Mouse (Mus musculus) liver, embryonic 13.5 days (tissue): Measurements from ENCODE around the gene Pknox1. TPM values are rescaled to one million over a fixed set of nuclear protein-coding genes. Genes with fewer than 3 reads are reported as not detected.

Experiments
- ATAC-seq: fragments of 200-750 bp; cut with Nextera tagmentation; 2 replicates; pipeline ENCODE4 v1.8.0; 2017; ENCODE audit warnings: low read depth, mild to moderate bottlenecking, moderate number of reproducible peaks, moderate library complexity
- DNase-seq: peaks from one replicate; pipeline ENCODE4 v3.0.0; 2022
- H3K27ac ChIP-seq: fragments of 300-500 bp; sonication (generic); 2 replicates; pipeline ENCODE4 v1.5.1; 2015; ENCODE audit warnings: moderate library complexity, mild to moderate bottlenecking, inconsistent platforms
- H3K27me3 ChIP-seq: fragments of 300-500 bp; sonication (generic); 2 replicates; pipeline ENCODE4 v1.6.1; 2015; ENCODE audit warnings: mild to moderate bottlenecking, inconsistent platforms
- H3K36me3 ChIP-seq: fragments of 300-500 bp; sonication (generic); 2 replicates; pipeline ENCODE4 v1.6.1; 2015; ENCODE audit warnings: mild to moderate bottlenecking, inconsistent platforms
- H3K4me1 ChIP-seq: fragments of 300-500 bp; sonication (generic); replicated peaks from 2 replicates; pipeline ENCODE4 v1.6.1; 2015; ENCODE audit warnings: inconsistent platforms
- H3K4me2 ChIP-seq: fragments of 300-500 bp; sonication (generic); 2 replicates; pipeline ENCODE4 v1.6.1; 2015; ENCODE audit warnings: inconsistent platforms, mild to moderate bottlenecking, moderate library complexity
- H3K4me3 ChIP-seq: fragments of 300-500 bp; sonication (generic); replicated peaks from 2 replicates; pipeline ENCODE4 v1.5.1; 2015; ENCODE audit warnings: mild to moderate bottlenecking, inconsistent platforms
- H3K9ac ChIP-seq: fragments of 300-500 bp; sonication (generic); 2 replicates; pipeline ENCODE4 v1.6.1; 2015; ENCODE audit warnings: mild to moderate bottlenecking, inconsistent platforms
- H3K9me3 ChIP-seq: fragments of 300-500 bp; sonication (generic); replicated peaks from 2 replicates; pipeline ENCODE4 v1.6.1; 2016; ENCODE audit warnings: inconsistent platforms
- WGBS: fragments of 180-500 bp; shearing (Covaris S2); methylation state at CpG from one replicate; pipeline ENCODE4 v1.1.7; 2015; ENCODE audit not compliant: insufficient replicate concordance; 5-methylcytosine and 5-hydroxymethylcytosine counted together
- microRNA-seq: library from miRNA; unstranded; fragments of <30 nt; microRNA quantifications from one replicate; pipeline ENCODE4, GENCODE M21; 2016
- polyA plus RNA-seq: library from polyadenylated mRNA; unstranded; fragments of >200 nt; fragmentation: Nextera tagmentation; extraction: Ambion mirVana; gene quantifications from 2 replicates; pipeline ENCODE4 v1.2.1, GENCODE M21; 2015

Pknox1 gene
- polyA plus RNA-seq, 1 experiment from 2014 or later, result 11.1 TPM

- H3K4me2 ChIP-seq, result peak overlapping the region; percentile 81
- no peaks in the 10 kb centered on the region for H3K27me3 ChIP-seq
- no peaks in the 10 kb centered on the region for H3K9me3 ChIP-seq
- peaks cover 54% of the 10 kb centered on the region for H3K36me3 ChIP-seq
- H3K27ac ChIP-seq, result 0 out of 2 replicates have a peak overlapping the region, but pooled peaks have one; percentile 85
- ATAC-seq, result no peak
- H3K4me1 ChIP-seq, result peaks cover 55% of the 10 kb centered on the region
- peak overlapping the region; percentile 88 for H3K9ac ChIP-seq
- WGBS, result 79% methylated on average over 5 of the region's 5 CpGs
- DNase-seq, result no peak
- peak overlapping the region; percentile 77 for H3K4me3 ChIP-seq
These were observed 92.1 kb downstream of the Pknox1 start for GRCm38 (mm10) chr17:31656682-31657081.

Small RNAs within 50 kb of the gene (microRNA-seq; reads per million reads assigned to microRNA genes)
- gene Gm24970, result 1.2 reads per million

Other genes starting within 250 kb of the Pknox1 start
- 3.9 and 5.1 TPM in 2 replicates for gene Pde9a, start 178.5 kb upstream of the Pknox1 start, polyA plus RNA-seq
- 36.9 and 39.4 TPM in 2 replicates for gene Wdr4, start 44.8 kb upstream of the Pknox1 start, polyA plus RNA-seq
- 163 and 179 TPM in 2 replicates for gene Ndufv3, start 44.6 kb upstream of the Pknox1 start, polyA plus RNA-seq
- gene Cbs, start 72.5 kb downstream of the Pknox1 start, polyA plus RNA-seq, result 11.0 and 11.6 TPM in 2 replicates
- gene U2af1, start 94.2 kb downstream of the Pknox1 start, polyA plus RNA-seq, result 223 and 239 TPM in 2 replicates
- not detected in 2 replicates for gene Cryaa, start 113.1 kb downstream of the Pknox1 start, polyA plus RNA-seq